Mouse (Mus musculus) MEL (cell line): Measurements from ENCODE around the gene Chrd. TPM values are rescaled to one million over a fixed set of nuclear protein-coding genes. Genes with fewer than 3 reads are reported as not detected.

Source experiments
- DNase-seq: peaks from one replicate; pipeline ENCODE4 v3.0.0; 2011; ENCODE audit warnings: low read depth, low spot score
- H3K27ac ChIP-seq: 2 replicates; pipeline ENCODE4 v1.5.1; 2012; ENCODE audit warnings: low read depth, mild to moderate bottlenecking, control low read depth, low read length, moderate library complexity; ENCODE audit not compliant: control insufficient read depth
- H3K27me3 ChIP-seq, 2 experiments: fragments of 150-350 bp in 1 of 2; sonication (generic) in 1 of 2; 2 replicates each; pipeline ENCODE4 v1.6.1; 2012; ENCODE audit warnings: low read length in 2 of 2, mild to moderate bottlenecking in 2 of 2, improper control_type of control experiment in 1 of 2, moderate library complexity in 1 of 2; ENCODE audit not compliant: insufficient read depth in 2 of 2, control insufficient read depth in 1 of 2
- H3K36me3 ChIP-seq, 2 experiments: 2 replicates each; pipeline ENCODE4 v1.6.1; 2012 to 2014; ENCODE audit warnings: low read length in 2 of 2, improper control_type of control experiment in 1 of 2, inconsistent platforms in 1 of 2, mild to moderate bottlenecking in 1 of 2; ENCODE audit not compliant: insufficient read depth in 2 of 2, control insufficient read depth in 1 of 2
- H3K4me1 ChIP-seq, 2 experiments: fragments of 150-350 bp in 1 of 2; sonication (generic) in 1 of 2; 2 replicates each; pipeline ENCODE4 v1.6.1; 2012; ENCODE audit warnings: low read length in 2 of 2, improper control_type of control experiment in 1 of 2, mild to moderate bottlenecking in 1 of 2; ENCODE audit not compliant: insufficient read depth in 2 of 2, control insufficient read depth in 1 of 2
- H3K4me3 ChIP-seq, 2 experiments: fragments of 150-350 bp in 1 of 2; sonication (generic) in 1 of 2; 2 replicates each; pipeline ENCODE4 v1.5.1; 2012; ENCODE audit warnings: low read depth in 2 of 2, low read length in 2 of 2, mild to moderate bottlenecking in 2 of 2, moderate library complexity in 2 of 2, control low read depth in 1 of 2, improper control_type of control experiment in 1 of 2; ENCODE audit not compliant: control insufficient read depth in 1 of 2, insufficient read depth in 1 of 2
- H3K79me2 ChIP-seq: 2 replicates; pipeline ENCODE4 v1.6.1; 2012; ENCODE audit warnings: mild to moderate bottlenecking, low read length, moderate library complexity; ENCODE audit not compliant: control insufficient read depth, poor library complexity, insufficient read depth
- H3K9ac ChIP-seq: 2 replicates; pipeline ENCODE4 v1.6.1; 2012; ENCODE audit warnings: low read depth, mild to moderate bottlenecking, control low read depth, low read length, moderate library complexity; ENCODE audit not compliant: control insufficient read depth, poor library complexity, severe bottlenecking
- H3K9me3 ChIP-seq: fragments of 150-350 bp; sonication (generic); replicated peaks from 2 replicates; pipeline ENCODE4 v1.6.1; 2012; ENCODE audit warnings: mild to moderate bottlenecking, low read length, improper control_type of control experiment, moderate library complexity; ENCODE audit not compliant: insufficient read depth
- JUND ChIP-seq: IDR thresholded peaks from 2 replicates; pipeline ENCODE4 v1.6.1; 2011; ENCODE audit warnings: low read depth, mild to moderate bottlenecking, improper control_type of control experiment, low read length
- MAX ChIP-seq: IDR thresholded peaks from 2 replicates; pipeline ENCODE4 v1.6.1; 2011; ENCODE audit warnings: low read length, improper control_type of control experiment
- POLR2A ChIP-seq, 2 experiments: IDR thresholded peaks; 2 replicates each; pipeline ENCODE4 v1.6.1; 2011 to 2012; ENCODE audit warnings: low read length in 2 of 2, mild to moderate bottlenecking in 2 of 2, control low read depth in 1 of 2, improper control_type of control experiment in 1 of 2, low read depth in 1 of 2, moderate library complexity in 1 of 2; ENCODE audit not compliant: control insufficient read depth in 1 of 2, insufficient read depth in 1 of 2, poor library complexity in 1 of 2
- POLR2AphosphoS2 ChIP-seq: IDR thresholded peaks from 2 replicates; pipeline ENCODE4 v1.6.1; 2011; ENCODE audit warnings: low read length, improper control_type of control experiment
- RAD21 ChIP-seq: IDR thresholded peaks from 2 replicates; pipeline ENCODE4 v1.6.1; 2011; ENCODE audit warnings: mild to moderate bottlenecking, low read depth, low read length, improper control_type of control experiment
- UBTF ChIP-seq: IDR thresholded peaks from 2 replicates; pipeline ENCODE4 v1.6.1; 2012; ENCODE audit warnings: low read depth, mild to moderate bottlenecking, inconsistent platforms, low read length, improper control_type of control experiment, moderate library complexity, borderline replicate concordance; ENCODE audit not compliant: insufficient read depth
- ZKSCAN1 ChIP-seq: IDR thresholded peaks from 2 replicates; pipeline ENCODE4 v1.6.1; 2012; ENCODE audit warnings: low read depth, mild to moderate bottlenecking, inconsistent platforms, low read length, improper control_type of control experiment, moderate library complexity
- polyA plus RNA-seq, 2 experiments: library from polyadenylated mRNA; stranded (reverse) in 1 of 2; unstranded in 1 of 2; fragments of >175 nt in 1 of 2; fragments of >200 nt in 1 of 2; gene quantifications; 2 replicates each; pipeline versions ENCODE4 v1.2.1 to v1.2.4; 2012; ENCODE audit warnings: low replicate concordance in 2 of 2, low read depth in 1 of 2; ENCODE audit not compliant: insufficient read length in 2 of 2, insufficient read depth in 1 of 2, missing spikeins in 1 of 2
- total RNA-seq: library from RNA; depleted of rRNA; stranded (reverse); fragments of 300-350 nt; gene quantifications from 2 replicates; pipeline ENCODE4 v1.2.3, GENCODE M21; 2012

Gene Chrd
- total and polyA plus RNA-seq, 3 experiments: not detected

DNA sequence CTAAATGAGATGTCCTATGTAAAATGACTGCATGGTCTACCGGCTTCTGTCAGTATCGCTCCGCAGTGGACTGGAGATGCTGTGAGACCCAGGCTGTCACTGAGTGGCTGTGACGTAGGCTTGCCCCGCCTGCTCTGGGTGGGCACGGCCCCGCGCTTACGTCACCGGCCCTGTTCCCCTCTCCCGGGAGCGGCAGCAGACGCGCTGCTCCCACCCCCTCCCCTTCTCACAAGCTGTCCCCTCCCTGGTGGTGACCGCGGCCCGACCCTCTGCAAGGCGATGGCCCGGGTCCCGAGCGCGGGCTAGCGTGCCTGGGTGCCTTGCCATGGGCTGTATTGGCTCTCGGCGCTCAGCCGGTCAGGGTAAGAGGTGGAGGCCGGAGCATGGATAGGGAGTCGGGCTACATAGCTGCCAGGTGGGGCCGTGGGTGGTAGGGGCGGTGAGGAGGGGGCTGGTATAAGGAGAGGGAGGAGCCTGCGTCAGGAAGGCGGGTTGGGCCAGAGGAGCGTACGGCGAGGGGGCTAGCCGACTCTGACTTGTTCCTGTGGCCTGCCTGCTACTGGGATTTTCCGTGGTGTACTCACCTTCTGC, 39.7 kb upstream of the Chrd start, which contains the start of gene Fam131a:
Gene Fam131a (plus strand): TSS at position 131 of the 591 bp plus-strand sequence.
- DNase-seq: no peak
- TF ChIP-seq POLR2AphosphoS2 (0 out of 2 replicates have a peak, but pooled peaks have one; percentile 67), POLR2A (IDR thresholded peaks at IDR 0.05; ENCODE audit: control insufficient read depth in 1 of 2, insufficient read depth in 1 of 2, low read depth in 1 of 2, low read length in 2 of 2, poor library complexity in 1 of 2) (peak in 1 of 2 experiments; percentile 45; a peak in 1 of 4 replicates), UBTF (no peak), ZKSCAN1 (no peak)
- Histone ChIP-seq H3K27ac (no peak within 1 kb of the TSS), H3K36me3 (peaks cover 5 to 16% of the 10 kb centered on the region in 2 experiments; a peak in 3 of 4 replicates), H3K4me1 (no peaks in the 10 kb centered on the region), H3K9ac (no peak within 1 kb of the TSS), H3K4me3 (no peak within 1 kb of the TSS), H3K27me3 (no peaks in the 10 kb centered on the region), H3K9me3 (no peaks in the 10 kb centered on the region), H3K79me2 (no peaks in the 10 kb centered on the region)

DNA sequence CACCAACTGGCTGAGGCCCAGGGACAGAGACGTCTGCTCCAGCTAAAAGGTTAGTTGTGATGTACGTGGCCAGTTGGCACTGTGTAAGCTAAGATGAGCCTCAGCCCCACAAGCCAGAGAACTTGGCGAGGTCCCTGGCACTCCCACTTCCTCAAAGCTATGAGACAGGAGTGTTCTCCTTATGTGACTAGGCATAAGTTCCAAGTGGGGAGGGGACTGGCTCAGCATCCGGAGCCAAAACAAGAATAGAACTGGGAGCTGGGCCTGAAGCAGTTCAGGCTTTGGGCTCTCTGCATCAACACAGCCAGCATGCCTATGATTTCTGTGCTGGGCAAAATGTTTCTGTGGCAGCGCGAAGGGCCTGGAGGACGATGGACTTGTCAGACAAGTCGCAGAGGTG, 38.1 kb upstream of the Chrd start:
- DNase-seq: peak; percentile 40
- no peak for TF ChIP-seq MAX
- Histone ChIP-seq H3K27me3 (no peaks in the 10 kb centered on the region), H3K27ac (no peak overlapping the region), H3K4me1 (no peaks in the 10 kb centered on the region), H3K79me2 (no peaks in the 10 kb centered on the region), H3K36me3 (peaks cover 2 to 6% of the 10 kb centered on the region in 2 experiments; a peak in 3 of 4 replicates), H3K9ac (no peak overlapping the region), H3K9me3 (no peaks in the 10 kb centered on the region), H3K4me3 (no peak overlapping the region)

- Histone ChIP-seq H3K27me3 (no peaks in the 10 kb centered on the region), H3K4me1 (no peaks in the 10 kb centered on the region), H3K9ac (no peak overlapping the region), H3K9me3 (no peaks in the 10 kb centered on the region), H3K79me2 (no peaks in the 10 kb centered on the region), H3K27ac (no peak overlapping the region), H3K36me3 (no peaks in the 10 kb centered on the region; a peak in 1 of 4 replicates), H3K4me3 (no peak overlapping the region)
- TF ChIP-seq RAD21 (no peak), JUND (no peak)
- DNase-seq: no peak
These were observed 37.2 kb upstream of the Chrd start for GRCm38 (mm10) chr16:20695622-20696323.
